Mouse (Mus musculus) forebrain, embryonic 16.5 days (tissue): Measurements from ENCODE around the gene Aspn. TPM values are rescaled to one million over a fixed set of nuclear protein-coding genes. Genes with fewer than 3 reads are reported as not detected.

Source experiments
- ATAC-seq: fragments of 200-750 bp; cut with Nextera tagmentation; 2 replicates; pipeline ENCODE4 v1.8.0; 2017; ENCODE audit warnings: mild to moderate bottlenecking, moderate library complexity
- H3K27ac ChIP-seq: fragments of 300-500 bp; sonication (generic); 2 replicates; pipeline ENCODE4 v1.5.1; 2014; ENCODE audit warnings: low read length, control low read depth
- H3K27me3 ChIP-seq: fragments of 300-500 bp; sonication (generic); replicated peaks from 2 replicates; pipeline ENCODE4 v1.6.1; 2014; ENCODE audit warnings: low read length; ENCODE audit not compliant: control insufficient read depth, insufficient read depth
- H3K36me3 ChIP-seq: fragments of 300-500 bp; sonication (generic); 2 replicates; pipeline ENCODE4 v1.6.1; 2014; ENCODE audit not compliant: control insufficient read depth, insufficient read depth
- H3K4me1 ChIP-seq: fragments of 300-500 bp; sonication (generic); replicated peaks from 2 replicates; pipeline ENCODE4 v1.6.1; 2014; ENCODE audit warnings: low read length; ENCODE audit not compliant: control insufficient read depth, insufficient read depth
- H3K4me2 ChIP-seq: fragments of 300-500 bp; sonication (generic); 2 replicates; pipeline ENCODE4 v1.6.1; 2014; ENCODE audit warnings: mild to moderate bottlenecking, low read length, control low read depth
- H3K4me3 ChIP-seq: fragments of 300-500 bp; sonication (generic); replicated peaks from 2 replicates; pipeline ENCODE4 v1.5.1; 2014; ENCODE audit warnings: mild to moderate bottlenecking, low read length, control low read depth
- H3K9ac ChIP-seq: fragments of 300-500 bp; sonication (generic); replicated peaks from 2 replicates; pipeline ENCODE4 v1.6.1; 2014; ENCODE audit warnings: low read depth, low read length, control low read depth
- H3K9me3 ChIP-seq: fragments of 300-500 bp; sonication (generic); 2 replicates; pipeline ENCODE4 v1.6.1; 2016; ENCODE audit warnings: low read length; ENCODE audit not compliant: control insufficient read depth
- WGBS: fragments of 180-500 bp; shearing (Covaris S2); extraction: QIAGEN DNeasy Blood & Tissue Kit; methylation state at CpG from one replicate; pipeline ENCODE4 v1.1.7; 2014; 5-methylcytosine and 5-hydroxymethylcytosine counted together
- polyA plus RNA-seq: library from polyadenylated mRNA; unstranded; fragments of >200 nt; fragmentation: Nextera tagmentation; extraction: Ambion mirVana; gene quantifications from 2 replicates; pipeline ENCODE4 v1.2.1, GENCODE M21; 2015

The Aspn gene
- polyA plus RNA-seq = 0.63 and 3.6 TPM in 2 replicates

DNA sequence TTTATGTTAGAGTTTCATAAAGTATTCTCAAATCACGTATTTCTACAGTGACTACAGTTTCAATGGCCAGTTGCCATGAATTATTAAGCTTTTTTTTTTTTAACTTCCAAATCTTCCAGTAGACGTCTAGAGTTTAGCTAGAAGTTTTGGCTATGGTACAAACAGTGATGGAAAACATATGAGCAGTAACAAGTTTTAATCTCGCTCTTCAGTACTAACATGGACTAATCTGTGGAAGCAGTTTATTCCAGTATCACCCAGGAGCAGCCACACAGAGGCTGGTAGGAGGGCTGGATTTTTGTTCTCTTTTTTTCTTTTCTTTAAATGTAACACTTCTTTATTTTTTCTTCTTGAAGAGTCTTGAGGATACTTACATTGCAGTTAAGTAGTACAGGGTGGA is at the start of gene Aspn:
Aspn (plus strand) TSS at position 165 of the 400 bp plus-strand sequence.
- Histone ChIP-seq H3K27me3 (no peaks in the 10 kb centered on the region), H3K4me2 (no peak within 1 kb of the TSS), H3K4me3 (no peak within 1 kb of the TSS), H3K9ac (no peak within 1 kb of the TSS), H3K36me3 (no peaks in the 10 kb centered on the region), H3K4me1 (no peaks in the 10 kb centered on the region), H3K9me3 (no peaks in the 10 kb centered on the region), H3K27ac (no peak within 1 kb of the TSS)
- no peak for ATAC-seq
- 76% methylated on average over 3 of the region's 3 CpGs for WGBS

DNA sequence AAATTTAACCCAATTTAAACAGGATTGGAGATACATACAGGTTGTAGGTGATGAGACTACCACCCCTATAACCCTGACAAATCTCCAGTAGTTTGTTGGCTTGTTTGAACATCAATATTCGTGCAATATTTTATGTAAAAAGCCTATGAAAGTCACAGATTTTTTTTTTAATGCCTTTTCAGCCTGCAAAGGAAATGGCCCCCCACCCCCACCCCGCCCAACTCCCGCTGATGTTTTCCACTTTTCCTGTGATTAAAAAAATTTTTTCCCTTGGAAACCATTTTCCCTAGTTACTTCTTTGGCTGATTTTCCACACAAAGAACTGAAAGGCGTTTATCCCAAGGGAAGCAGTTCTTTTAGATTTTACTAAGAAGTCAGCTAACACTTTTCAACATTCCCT is 39.7 kb upstream of the Aspn start, which contains the start of gene Ecm2:
Ecm2 (plus strand) TSS at position 301 of the 400 bp plus-strand sequence.
- ATAC-seq = no peak
- H3K36me3 ChIP-seq = no peaks in the 10 kb centered on the region

DNA sequence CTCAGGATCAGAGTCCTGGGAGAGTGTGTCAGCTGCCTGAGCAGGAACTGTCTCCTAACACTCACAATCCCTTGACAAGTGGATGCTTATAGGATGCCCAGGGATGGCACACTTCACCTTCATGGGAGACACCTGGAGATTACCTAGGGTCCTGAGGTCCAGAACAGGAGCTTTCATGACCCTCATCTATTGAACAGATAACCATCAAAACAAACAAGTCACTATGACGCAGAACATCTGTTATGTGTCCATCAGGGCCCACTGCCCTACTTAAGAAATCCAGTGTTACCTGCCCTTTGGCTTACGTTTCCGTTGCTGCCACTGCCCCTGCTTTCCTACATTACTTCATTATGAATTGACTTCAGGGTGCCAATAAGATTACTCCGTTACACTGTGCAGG is 38.5 kb upstream of the Aspn start:
- H3K36me3 ChIP-seq = no peaks in the 10 kb centered on the region
- no peak overlapping the region for H3K4me3 ChIP-seq
- H3K4me2 ChIP-seq = no peak overlapping the region
- H3K9me3 ChIP-seq = no peaks in the 10 kb centered on the region
- H3K9ac ChIP-seq = no peak overlapping the region
- H3K27me3 ChIP-seq = no peaks in the 10 kb centered on the region
- no peaks in the 10 kb centered on the region for H3K4me1 ChIP-seq
- WGBS = 91% methylated on average over 4 of the region's 4 CpGs
- no peak for ATAC-seq
- no peak overlapping the region for H3K27ac ChIP-seq

More for the DNA sequence above, 39.7 kb upstream of the Aspn start, which contains the start of gene Ecm2:
- no peak within 1 kb of the TSS for H3K9ac ChIP-seq
- H3K4me1 ChIP-seq = no peaks in the 10 kb centered on the region
- H3K4me2 ChIP-seq = no peak within 1 kb of the TSS
- WGBS = 46% methylated on average over 4 of the region's 4 CpGs
- H3K4me3 ChIP-seq = no peak within 1 kb of the TSS
- no peak within 1 kb of the TSS for H3K27ac ChIP-seq
- no peaks in the 10 kb centered on the region for H3K9me3 ChIP-seq
- no peaks in the 10 kb centered on the region for H3K27me3 ChIP-seq

DNA sequence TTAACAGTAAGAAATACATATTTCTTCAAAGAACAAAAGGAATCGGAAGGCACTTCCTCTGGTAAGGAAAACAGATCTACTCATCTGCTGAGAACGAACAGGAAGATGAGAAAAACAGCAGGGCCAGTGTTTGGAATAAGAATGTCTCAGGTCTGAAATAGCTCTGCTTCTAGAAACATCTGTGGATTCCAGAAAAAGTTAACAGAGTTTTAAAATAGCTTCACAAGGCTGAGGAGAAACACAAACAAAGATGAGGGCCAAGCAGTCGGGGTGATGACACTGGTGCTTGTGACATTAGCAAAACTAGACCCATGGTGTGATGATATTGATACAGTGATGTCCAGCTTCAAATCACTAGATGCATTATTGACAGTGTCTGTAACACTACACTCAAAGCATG is 37.1 kb upstream of the Aspn start:
- Histone ChIP-seq H3K27me3 (no peaks in the 10 kb centered on the region), H3K4me3 (no peak overlapping the region), H3K4me1 (no peaks in the 10 kb centered on the region), H3K36me3 (no peaks in the 10 kb centered on the region), H3K9me3 (no peaks in the 10 kb centered on the region), H3K9ac (no peak overlapping the region), H3K27ac (no peak overlapping the region), H3K4me2 (no peak overlapping the region)
- no peak for ATAC-seq
- WGBS = 89% methylated on average over 3 of the region's 3 CpGs

DNA sequence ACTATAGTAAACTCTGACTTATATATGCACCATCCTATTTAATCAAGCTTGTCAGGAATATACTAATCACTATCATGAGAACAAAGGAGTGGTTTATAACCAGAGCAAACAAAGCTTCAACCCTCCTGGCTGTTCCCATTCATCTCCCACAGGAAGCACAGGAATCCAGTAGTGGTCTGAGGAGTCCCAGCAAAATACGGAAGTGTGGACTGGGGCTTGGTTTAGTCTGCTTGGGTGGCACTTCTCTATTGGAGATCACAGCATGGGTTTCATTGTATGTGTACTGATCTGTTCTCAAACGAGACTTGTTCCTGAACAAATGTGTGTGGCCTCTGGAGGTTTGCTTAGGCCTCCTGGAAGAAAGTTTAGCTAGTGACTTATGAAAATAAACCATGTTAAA is 25.5 kb upstream of the Aspn start:
- no peak for ATAC-seq
- Histone ChIP-seq H3K4me3 (no peak overlapping the region), H3K27me3 (no peaks in the 10 kb centered on the region), H3K9me3 (no peaks in the 10 kb centered on the region), H3K4me2 (no peak overlapping the region), H3K27ac (no peak overlapping the region), H3K9ac (no peak overlapping the region), H3K36me3 (no peaks in the 10 kb centered on the region), H3K4me1 (no peaks in the 10 kb centered on the region)
- WGBS = 23% methylated on average over 2 of the region's 2 CpGs

DNA sequence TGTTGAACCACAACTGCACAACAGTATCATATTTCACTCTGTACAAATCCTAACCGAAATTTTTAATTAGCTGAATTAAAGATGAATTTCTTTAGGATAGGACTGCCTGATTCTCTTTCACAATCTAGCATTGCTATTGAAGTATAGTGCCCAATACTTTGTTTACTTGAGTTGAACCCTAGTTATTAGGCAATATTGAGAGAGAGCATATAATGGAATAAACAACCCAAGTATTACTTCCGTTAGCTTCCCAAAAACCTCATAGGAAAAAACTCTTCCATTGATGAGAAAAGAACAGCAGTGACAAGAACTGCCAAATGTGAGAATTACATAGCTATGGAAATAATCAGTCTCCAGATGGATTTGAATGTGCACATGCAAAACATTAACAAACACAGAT is 18.0 kb upstream of the Aspn start:
- Histone ChIP-seq H3K27me3 (no peaks in the 10 kb centered on the region), H3K9me3 (no peaks in the 10 kb centered on the region), H3K27ac (no peak overlapping the region), H3K36me3 (no peaks in the 10 kb centered on the region), H3K9ac (no peak overlapping the region), H3K4me1 (no peaks in the 10 kb centered on the region), H3K4me3 (no peak overlapping the region), H3K4me2 (no peak overlapping the region)
- no peak for ATAC-seq
- WGBS = 75% methylated on average over 2 of the region's 2 CpGs

DNA sequence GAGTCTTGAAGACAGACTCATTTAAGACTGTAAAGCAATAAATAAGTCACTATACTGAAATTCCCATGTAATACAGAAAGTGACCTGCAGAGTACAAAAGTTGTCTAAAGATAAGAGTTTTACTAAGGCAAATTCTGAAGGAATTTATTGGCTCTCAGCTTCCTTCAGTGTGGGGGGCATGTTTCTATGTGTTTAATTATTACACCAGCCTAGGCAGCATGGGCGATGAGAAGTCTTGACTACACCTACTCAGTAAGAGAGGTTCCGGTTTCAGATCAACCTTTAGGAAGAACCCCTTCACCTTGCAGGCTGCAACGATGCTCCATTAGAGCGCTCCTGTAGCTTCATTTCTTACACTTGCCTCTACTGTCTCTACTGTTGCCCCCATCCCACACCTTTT is 13.6 kb upstream of the Aspn start:
- ATAC-seq = no peak
- Histone ChIP-seq H3K27ac (no peak overlapping the region), H3K9me3 (no peaks in the 10 kb centered on the region), H3K36me3 (no peaks in the 10 kb centered on the region), H3K9ac (no peak overlapping the region), H3K4me2 (no peak overlapping the region), H3K27me3 (no peaks in the 10 kb centered on the region), H3K4me3 (no peak overlapping the region), H3K4me1 (no peaks in the 10 kb centered on the region)
- WGBS = 94% methylated on average over 4 of the region's 4 CpGs

DNA sequence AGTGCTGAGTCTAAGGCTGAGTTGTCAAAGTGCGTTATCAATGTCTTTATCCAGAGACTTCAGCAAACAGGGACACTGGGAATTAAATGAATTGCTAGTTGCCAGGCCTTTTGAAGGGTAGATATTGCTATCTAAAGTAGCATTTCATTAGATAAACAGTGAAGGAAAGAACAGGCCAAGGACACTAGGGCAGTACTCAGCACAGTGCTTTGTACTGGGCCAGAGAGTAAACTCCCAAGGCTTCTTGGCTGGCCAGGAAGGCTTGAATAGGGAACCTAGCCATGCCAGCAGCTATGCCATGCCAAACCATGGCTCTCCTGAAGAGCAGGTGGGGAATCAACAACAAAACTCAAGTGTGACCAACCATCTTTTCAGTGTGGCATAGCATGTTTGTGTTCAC is 7.3 kb upstream of the Aspn start:
- Histone ChIP-seq H3K4me1 (no peaks in the 10 kb centered on the region), H3K36me3 (no peaks in the 10 kb centered on the region), H3K9me3 (no peaks in the 10 kb centered on the region), H3K4me2 (no peak overlapping the region), H3K9ac (no peak overlapping the region), H3K27ac (no peak overlapping the region), H3K4me3 (no peak overlapping the region), H3K27me3 (no peaks in the 10 kb centered on the region)
- WGBS = 95% methylated on average over 1 of the region's 1 CpGs
- no peak for ATAC-seq

DNA sequence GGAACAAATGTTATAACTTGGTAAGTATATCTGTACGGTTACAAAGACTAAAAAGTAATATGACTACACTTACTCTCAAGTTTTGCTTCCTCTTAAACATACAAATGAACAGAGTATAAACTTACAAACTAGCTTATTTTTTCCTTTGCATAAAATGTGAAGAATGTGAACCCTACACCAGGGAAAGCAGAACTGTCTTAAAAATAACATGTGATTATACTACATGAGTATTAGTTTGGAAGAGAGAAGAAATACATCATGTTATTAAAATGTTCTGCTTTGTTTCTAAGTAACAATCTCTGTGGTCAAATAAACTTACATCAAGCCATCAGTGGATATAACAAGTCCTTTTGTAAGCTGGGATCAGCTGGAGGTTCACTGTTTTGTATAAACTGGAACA is 5.5 kb upstream of the Aspn start:
- Histone ChIP-seq H3K4me2 (no peak overlapping the region), H3K4me3 (no peak overlapping the region), H3K27me3 (no peaks in the 10 kb centered on the region), H3K9me3 (no peaks in the 10 kb centered on the region), H3K4me1 (no peaks in the 10 kb centered on the region), H3K9ac (no peak overlapping the region), H3K36me3 (no peaks in the 10 kb centered on the region), H3K27ac (no peak overlapping the region)
- no peak for ATAC-seq
- 90% methylated on average over 1 of the region's 1 CpGs for WGBS

DNA sequence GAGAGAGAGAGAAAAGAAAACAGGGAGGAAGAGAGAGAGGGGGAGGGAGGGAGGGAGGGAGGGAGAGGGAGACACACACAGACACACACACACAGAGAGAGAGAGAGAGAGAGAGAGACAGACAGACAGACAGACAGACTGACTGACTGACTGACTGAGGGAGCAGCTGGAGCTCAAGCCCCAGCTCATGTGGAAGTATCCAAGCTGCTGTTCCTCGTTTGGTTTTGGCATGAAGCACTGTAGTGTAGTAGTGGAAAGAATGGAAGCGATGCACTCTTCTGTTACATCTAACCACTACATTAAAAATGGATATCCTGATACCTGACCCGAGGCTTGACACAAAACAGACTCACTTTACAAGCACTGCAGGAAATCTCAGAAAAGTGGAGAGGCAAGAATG is 1.4 kb downstream of the Aspn start:
- Histone ChIP-seq H3K4me3 (no peak overlapping the region), H3K27me3 (no peaks in the 10 kb centered on the region), H3K36me3 (no peaks in the 10 kb centered on the region), H3K9me3 (no peaks in the 10 kb centered on the region), H3K4me1 (no peaks in the 10 kb centered on the region), H3K27ac (no peak overlapping the region), H3K9ac (no peak overlapping the region), H3K4me2 (no peak overlapping the region)
- 63% methylated on average over 3 of the region's 3 CpGs for WGBS
- ATAC-seq = no peak
